Mouse (Mus musculus): ENCODE measurements at regions not wholly inside any gene's neighbourhood (a gene's known extent, or its start where the extent isn't known, plus 50 kb on each side); places are given as distances from the start of the nearest gene placed in this dataset.

GRCm38 (mm10) chr3:129131877-129132433 is 67.7 kb upstream of the Pitx2 start:
- H3K4me2 ChIP-seq: no peak overlapping the region
- H3K9me3 ChIP-seq: no peaks in the 10 kb centered on the region
- no peak overlapping the region for H3K27ac ChIP-seq
- no peak for ATAC-seq (ENCODE audit: borderline replicate concordance, extremely low read depth, low FRiP score, low TSS enrichment)
- no peaks in the 10 kb centered on the region for H3K27me3 ChIP-seq
- no peak overlapping the region for H3K9ac ChIP-seq
- no peaks in the 10 kb centered on the region for H3K36me3 ChIP-seq
- H3K4me3 ChIP-seq: no peak overlapping the region
- no peaks in the 10 kb centered on the region for H3K4me1 ChIP-seq
- 64% methylated on average over 6 of the region's 6 CpGs for WGBS

Measured in lung, embryonic 15.5 days (tissue).